Mouse (Mus musculus): Measurements from ENCODE around the gene Rasgrp4. TPM values are rescaled to one million over a fixed set of nuclear protein-coding genes. Genes with fewer than 3 reads are reported as not detected.

The Rasgrp4 gene
- polyA plus RNA-seq, 1 experiment from 2014 or later: 0.62 TPM

DNA sequence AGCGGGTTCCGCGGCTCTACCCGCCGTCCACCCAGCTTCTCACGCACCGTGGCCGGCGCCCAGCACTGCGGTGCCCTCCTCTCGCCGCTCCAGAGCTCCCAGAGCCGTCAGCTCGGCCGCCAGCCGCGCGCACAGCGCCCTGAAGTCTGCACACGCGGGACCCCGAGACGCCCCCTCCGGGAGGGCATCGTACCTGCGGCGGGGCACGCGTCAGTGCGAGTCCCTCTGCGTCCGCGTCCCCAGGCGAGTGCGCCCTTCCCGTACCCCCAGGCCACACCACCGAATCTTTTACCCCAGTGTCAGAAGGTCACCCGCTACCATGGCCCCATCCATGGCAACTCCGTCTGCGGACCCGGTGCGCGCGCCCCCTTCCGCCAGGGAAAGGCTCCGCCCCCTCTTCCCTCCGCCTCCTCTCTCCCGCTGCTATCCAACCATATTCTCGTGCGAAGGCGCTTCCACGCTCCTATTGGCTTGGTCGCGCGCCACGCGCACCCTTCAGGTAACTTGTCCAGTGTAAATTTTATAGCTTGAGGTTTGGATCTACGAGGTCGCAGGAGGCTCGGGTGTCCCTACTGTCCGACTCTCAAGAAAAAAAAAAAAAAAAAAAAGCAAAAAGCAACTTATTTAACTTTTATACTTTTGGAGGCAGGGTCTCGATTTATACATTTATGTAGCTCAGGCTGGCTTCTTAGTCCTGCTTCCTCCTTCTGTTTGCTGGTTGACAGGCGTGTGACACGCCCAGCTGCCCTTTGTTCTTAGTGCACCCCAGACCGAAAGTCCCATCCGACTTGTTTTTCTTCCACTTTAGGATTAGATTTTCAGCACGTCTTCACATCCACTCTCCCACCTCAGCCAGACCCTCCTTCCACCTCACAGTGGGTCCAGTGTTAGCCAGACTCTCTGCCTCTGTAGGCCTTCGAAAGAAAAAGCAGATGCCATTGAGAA lies 21.5 kb downstream of the Rasgrp4 start, which contains the start of gene Fam98c:
TSS of gene Fam98c (minus strand) at position 397 of the 945 bp plus-strand sequence.
- Histone ChIP-seq H3K4me2 (peak within 1 kb of the TSS; percentile 95), H3K9ac (ENCODE audit: low read depth, low read length) (peak within 1 kb of the TSS; percentile 82), H3K4me3 (ENCODE audit: low read depth, low read length) (peak within 1 kb of the TSS; percentile 75), H3K27me3 (replicated peaks; ENCODE audit: control insufficient read depth, insufficient read depth, low read length) (peaks cover 14% of the 10 kb centered on the region), H3K36me3 (ENCODE audit: control insufficient read depth, insufficient read depth, low read length) (peaks cover 2% of the 10 kb centered on the region; the same call in 1 of the 2 replicates), H3K4me1 (replicated peaks; ENCODE audit: control insufficient read depth, insufficient read depth, low read length) (no peaks in the 10 kb centered on the region; the same call in 1 of the 2 replicates), H3K9me3 (ENCODE audit: control insufficient read depth, low read length) (no peaks in the 10 kb centered on the region), H3K27ac (ENCODE audit: low read depth, low read length) (peak within 1 kb of the TSS; percentile 53)
- DNase-seq (ENCODE audit: low spot score) (peak; percentile 80), ATAC-seq (replicated peaks; ENCODE audit: low FRiP score) (peak; percentile 82)
- 2% methylated on average over 67 of the region's 68 CpGs for WGBS

DNA sequence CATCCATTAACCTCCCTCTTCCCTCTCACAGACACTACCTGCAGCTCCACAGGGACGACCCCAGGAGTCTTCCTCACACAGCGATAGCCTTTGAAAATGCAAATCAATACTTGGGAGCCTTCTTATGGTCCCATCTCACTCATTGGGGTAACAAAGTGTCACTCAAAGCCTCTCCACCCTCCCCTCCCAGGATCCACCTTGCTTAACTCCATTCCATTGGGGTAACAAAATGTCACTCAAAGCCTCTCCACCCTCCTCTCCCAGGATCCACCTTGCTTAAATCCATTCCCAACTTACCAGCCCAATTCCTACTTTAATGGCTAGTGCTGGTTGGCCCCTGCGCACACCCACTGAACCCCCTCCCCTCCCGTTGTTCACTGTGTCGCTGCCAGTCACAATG lies 23.6 kb downstream of the Rasgrp4 start:
- Histone ChIP-seq H3K9ac (ENCODE audit: low read depth, low read length) (no peak overlapping the region), H3K36me3 (ENCODE audit: control insufficient read depth, insufficient read depth, low read length) (peaks cover 2% of the 10 kb centered on the region; the same call in 1 of the 2 replicates), H3K4me3 (ENCODE audit: low read depth, low read length) (no peak overlapping the region), H3K4me2 (no peak overlapping the region), H3K4me1 (replicated peaks; ENCODE audit: control insufficient read depth, insufficient read depth, low read length) (peaks cover 6% of the 10 kb centered on the region; the same call in 1 of the 2 replicates), H3K27me3 (replicated peaks; ENCODE audit: control insufficient read depth, insufficient read depth, low read length) (peaks cover 17% of the 10 kb centered on the region), H3K9me3 (ENCODE audit: control insufficient read depth, low read length) (no peaks in the 10 kb centered on the region), H3K27ac (ENCODE audit: low read depth, low read length) (no peak overlapping the region)
- DNase-seq (ENCODE audit: low spot score): no peak
- 4% methylated on average over 5 of the region's 5 CpGs for WGBS
- ATAC-seq (replicated peaks; ENCODE audit: low FRiP score): no peak

DNA sequence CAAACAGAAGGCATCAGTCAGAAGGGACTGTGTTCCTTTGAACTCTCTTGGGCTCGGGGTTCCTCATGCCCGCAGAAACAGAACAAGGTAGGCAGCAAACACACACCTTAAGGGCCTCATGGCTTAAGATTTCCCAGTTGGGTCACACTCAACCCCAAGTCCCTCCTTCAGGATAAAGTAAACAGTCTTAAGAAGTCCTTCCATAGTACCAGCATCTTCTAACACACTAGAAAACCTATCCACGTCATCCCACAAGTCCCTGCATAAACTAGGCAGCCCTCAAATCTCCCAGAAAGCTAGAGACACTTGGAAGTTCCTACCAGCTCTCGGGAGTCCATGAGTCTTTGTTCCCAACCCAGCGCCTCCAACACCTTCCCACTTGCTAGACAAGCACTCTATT lies 27.6 kb downstream of the Rasgrp4 start:
- no peak overlapping the region for H3K27ac ChIP-seq (ENCODE audit: low read depth, low read length)
- H3K9me3 ChIP-seq (ENCODE audit: control insufficient read depth, low read length): no peaks in the 10 kb centered on the region
- WGBS: 61% methylated on average over 5 of the region's 5 CpGs
- DNase-seq (ENCODE audit: low spot score): no peak
- H3K4me1 ChIP-seq (replicated peaks; ENCODE audit: control insufficient read depth, insufficient read depth, low read length): peaks cover 6% of the 10 kb centered on the region; the same call in 1 of the 2 replicates
- ATAC-seq (replicated peaks; ENCODE audit: low FRiP score): no peak
- peak overlapping the region; percentile 18; the same call in 1 of the 2 replicates for H3K4me2 ChIP-seq
- H3K27me3 ChIP-seq (replicated peaks; ENCODE audit: control insufficient read depth, insufficient read depth, low read length): peaks cover 22% of the 10 kb centered on the region
- H3K36me3 ChIP-seq (ENCODE audit: control insufficient read depth, insufficient read depth, low read length): no peaks in the 10 kb centered on the region
- no peak overlapping the region for H3K9ac ChIP-seq (ENCODE audit: low read depth, low read length)
- H3K4me3 ChIP-seq (ENCODE audit: low read depth, low read length): no peak overlapping the region

DNA sequence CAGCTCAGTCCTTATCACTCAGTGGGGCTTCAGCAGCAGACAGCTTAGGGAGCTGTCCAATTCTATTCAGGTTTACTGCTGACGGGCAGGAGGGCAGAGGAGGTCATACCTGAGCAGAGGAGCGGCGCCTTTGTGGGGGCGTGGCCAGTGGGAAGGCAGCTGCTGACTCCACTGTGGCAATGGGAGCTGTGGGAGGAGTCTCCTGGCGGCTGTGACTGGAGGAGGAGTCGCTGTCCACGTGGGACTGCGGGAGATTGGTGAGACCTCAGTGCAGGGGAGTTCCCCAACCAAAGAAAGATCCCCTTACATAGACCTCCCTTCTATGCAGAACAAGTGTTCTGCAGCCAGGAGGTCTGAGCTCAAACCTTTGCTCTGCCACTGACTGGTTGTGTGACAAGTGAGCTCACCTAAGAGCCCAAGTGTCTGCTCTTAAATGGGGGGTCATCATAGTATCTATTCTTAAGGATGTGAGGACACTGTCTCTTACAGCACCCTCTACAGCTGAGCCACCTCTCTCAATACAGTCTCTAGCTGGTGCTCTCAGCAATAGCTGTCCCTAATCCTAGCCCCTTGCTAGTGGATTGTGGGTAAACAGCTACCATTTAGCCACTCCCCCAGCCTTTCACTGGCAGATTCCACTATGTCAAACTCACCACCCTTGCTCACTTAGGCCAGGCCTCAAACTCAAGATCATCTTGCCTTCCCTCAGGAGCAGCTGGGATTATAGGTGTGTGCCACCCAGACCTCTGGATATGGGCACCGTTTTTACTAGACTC lies 28.3 kb downstream of the Rasgrp4 start:
- H3K4me3 ChIP-seq (ENCODE audit: low read depth, low read length): no peak overlapping the region
- WGBS: 16% methylated on average over 9 of the region's 9 CpGs
- ATAC-seq (replicated peaks; ENCODE audit: low FRiP score): peak; percentile 50

DNA sequence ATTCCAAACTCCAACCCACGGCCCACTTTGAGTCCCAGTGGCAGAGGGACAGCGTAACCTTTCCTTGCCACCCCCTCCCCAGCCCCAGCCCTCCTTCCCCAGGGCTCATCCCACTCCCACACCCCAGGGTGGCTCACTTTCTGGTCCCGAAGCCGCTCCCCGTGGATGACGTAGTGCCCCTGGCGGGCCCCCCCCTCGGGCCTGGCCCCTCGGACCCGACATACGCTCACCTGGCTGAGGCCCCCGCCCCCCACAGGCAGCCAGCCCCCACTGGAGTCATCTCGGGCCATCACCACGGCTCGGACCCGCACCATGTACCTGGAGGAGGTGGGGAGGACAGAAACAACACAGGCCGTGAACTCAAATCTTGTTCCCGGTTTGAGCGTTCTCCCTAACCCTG lies 33.0 kb downstream of the Rasgrp4 start:
- no peak for DNase-seq (ENCODE audit: low spot score)
- peaks cover 43% of the 10 kb centered on the region for H3K27me3 ChIP-seq (replicated peaks; ENCODE audit: control insufficient read depth, insufficient read depth, low read length)
- H3K9ac ChIP-seq (ENCODE audit: low read depth, low read length): no peak overlapping the region
- ATAC-seq (replicated peaks; ENCODE audit: low FRiP score): no peak
- no peak overlapping the region for H3K4me3 ChIP-seq (ENCODE audit: low read depth, low read length)
- peak overlapping the region; percentile 9; the same call in 1 of the 2 replicates for H3K4me2 ChIP-seq
- peaks cover 31% of the 10 kb centered on the region for H3K4me1 ChIP-seq (replicated peaks; ENCODE audit: control insufficient read depth, insufficient read depth, low read length)
- H3K9me3 ChIP-seq (ENCODE audit: control insufficient read depth, low read length): no peaks in the 10 kb centered on the region
- no peaks in the 10 kb centered on the region; the same call in 1 of the 2 replicates for H3K36me3 ChIP-seq (ENCODE audit: control insufficient read depth, insufficient read depth, low read length)
- H3K27ac ChIP-seq (ENCODE audit: low read depth, low read length): no peak overlapping the region
- WGBS: 29% methylated on average over 19 of the region's 19 CpGs

More for the DNA sequence above, 28.3 kb downstream of the Rasgrp4 start:
- H3K27ac ChIP-seq (ENCODE audit: low read depth, low read length): no peak overlapping the region
- peak overlapping the region; percentile 18; the same call in 1 of the 2 replicates for H3K4me2 ChIP-seq
- peaks cover 6% of the 10 kb centered on the region; the same call in 1 of the 2 replicates for H3K4me1 ChIP-seq (replicated peaks; ENCODE audit: control insufficient read depth, insufficient read depth, low read length)
- no peak overlapping the region for H3K9ac ChIP-seq (ENCODE audit: low read depth, low read length)
- no peaks in the 10 kb centered on the region for H3K9me3 ChIP-seq (ENCODE audit: control insufficient read depth, low read length)
- H3K27me3 ChIP-seq (replicated peaks; ENCODE audit: control insufficient read depth, insufficient read depth, low read length): peaks cover 27% of the 10 kb centered on the region
- peak; percentile 52 for DNase-seq (ENCODE audit: low spot score)
- no peaks in the 10 kb centered on the region for H3K36me3 ChIP-seq (ENCODE audit: control insufficient read depth, insufficient read depth, low read length)

DNA sequence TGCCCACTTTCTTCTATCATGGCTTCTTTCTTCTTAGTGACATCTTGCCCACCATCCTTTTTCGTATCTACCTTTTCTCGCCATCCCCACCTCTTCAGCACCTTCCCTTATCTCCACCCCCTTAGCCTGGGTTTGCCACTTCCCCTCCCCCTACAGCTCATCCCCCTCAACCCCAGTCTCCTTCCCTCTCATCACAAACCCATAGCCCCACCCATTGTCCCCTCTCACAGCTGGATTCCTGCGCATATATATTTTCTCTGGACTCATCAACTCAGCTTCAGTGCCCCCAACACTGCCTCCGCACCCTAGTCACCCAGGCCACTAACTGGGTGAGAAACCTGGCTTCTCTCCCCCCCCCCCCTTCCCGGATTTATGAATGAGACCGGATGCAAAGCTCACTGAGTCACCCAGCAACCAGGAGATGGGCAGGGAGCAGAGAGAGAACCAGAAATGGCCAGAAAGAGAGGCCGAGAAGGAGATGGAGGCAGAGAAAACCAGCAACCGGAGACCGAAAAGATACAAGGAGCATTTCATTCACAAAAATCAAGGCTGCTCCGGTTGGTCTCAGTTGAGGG lies 33.6 kb downstream of the Rasgrp4 start:
- peak overlapping the region; percentile 52 for H3K4me3 ChIP-seq (ENCODE audit: low read depth, low read length)
- DNase-seq (ENCODE audit: low spot score): no peak
- no peak overlapping the region for H3K9ac ChIP-seq (ENCODE audit: low read depth, low read length)
- peaks cover 26% of the 10 kb centered on the region for H3K4me1 ChIP-seq (replicated peaks; ENCODE audit: control insufficient read depth, insufficient read depth, low read length)
- 6% methylated on average over 10 of the region's 10 CpGs for WGBS
- peaks cover 2% of the 10 kb centered on the region; the same call in 1 of the 2 replicates for H3K36me3 ChIP-seq (ENCODE audit: control insufficient read depth, insufficient read depth, low read length)
- peak overlapping the region; percentile 87 for H3K4me2 ChIP-seq
- no peak for ATAC-seq (replicated peaks; ENCODE audit: low FRiP score)
- no peak overlapping the region for H3K27ac ChIP-seq (ENCODE audit: low read depth, low read length)
- H3K9me3 ChIP-seq (ENCODE audit: control insufficient read depth, low read length): no peaks in the 10 kb centered on the region
- H3K27me3 ChIP-seq (replicated peaks; ENCODE audit: control insufficient read depth, insufficient read depth, low read length): peaks cover 49% of the 10 kb centered on the region

DNA sequence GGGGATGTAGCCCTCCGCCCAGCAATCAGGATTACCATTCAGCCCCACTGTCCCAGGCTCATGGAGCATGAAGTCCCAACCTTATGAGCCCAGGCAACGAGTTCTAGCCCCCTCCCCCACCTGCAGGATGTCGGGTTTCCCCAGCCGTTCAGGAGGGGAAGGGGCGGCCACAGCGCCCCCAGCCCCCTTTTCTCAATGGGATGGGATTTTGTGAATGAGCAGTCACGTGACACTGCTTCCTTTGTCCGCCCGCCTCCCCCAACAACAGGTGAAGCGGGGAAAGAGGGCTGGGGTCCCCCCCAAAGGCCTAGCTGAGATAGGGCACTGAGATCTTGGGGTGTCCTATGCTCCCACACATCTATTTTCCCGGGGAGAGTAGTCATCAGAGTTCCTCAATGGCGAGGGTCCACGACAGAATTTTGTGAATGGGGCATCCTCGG lies 34.2 kb downstream of the Rasgrp4 start:
- H3K27ac ChIP-seq (ENCODE audit: low read depth, low read length): no peak overlapping the region
- no peak for DNase-seq (ENCODE audit: low spot score)

More for the DNA sequence above, 34.2 kb downstream of the Rasgrp4 start:
- H3K9me3 ChIP-seq (ENCODE audit: control insufficient read depth, low read length): no peaks in the 10 kb centered on the region
- H3K27me3 ChIP-seq (replicated peaks; ENCODE audit: control insufficient read depth, insufficient read depth, low read length): peaks cover 55% of the 10 kb centered on the region
- no peak overlapping the region for H3K9ac ChIP-seq (ENCODE audit: low read depth, low read length)
- WGBS: 1% methylated on average over 14 of the region's 14 CpGs
- ATAC-seq (replicated peaks; ENCODE audit: low FRiP score): no peak
- H3K36me3 ChIP-seq (ENCODE audit: control insufficient read depth, insufficient read depth, low read length): peaks cover 6% of the 10 kb centered on the region; the same call in 1 of the 2 replicates
- peak overlapping the region; percentile 87 for H3K4me2 ChIP-seq
- peaks cover 26% of the 10 kb centered on the region for H3K4me1 ChIP-seq (replicated peaks; ENCODE audit: control insufficient read depth, insufficient read depth, low read length)
- H3K4me3 ChIP-seq (ENCODE audit: low read depth, low read length): peak overlapping the region; percentile 52
